Mouse (Mus musculus) granulocyte monocyte progenitor cell, adult 5-6 weeks (primary cell): ENCODE results near the gene Zfp553. TPM values are rescaled to one million over a fixed set of nuclear protein-coding genes. Genes with fewer than 3 reads are reported as not detected.

Experiments
- ATAC-seq: replicated peaks from 2 replicates; pipeline ENCODE4 v1.8.0; 2016; ENCODE audit warnings: mild to moderate bottlenecking, moderate TSS enrichment, inconsistent platforms; ENCODE audit not compliant: poor library complexity, severe bottlenecking
- total RNA-seq, 2 experiments: library from RNA; stranded (forward) in 1 of 2; stranded (reverse) in 1 of 2; fragments of 200-712, 200-1000 nt in 1 of 2; fragments of >200 nt in 1 of 2; fragmentation: Nextera tagmentation in 1 of 2; gene quantifications; 2 replicates each; pipeline ENCODE4 v1.2.3; 2014 to 2017

Gene Zfp553
- total RNA-seq, 2 experiments from 2014 or later = 6.0 to 11.4 TPM

DNA sequence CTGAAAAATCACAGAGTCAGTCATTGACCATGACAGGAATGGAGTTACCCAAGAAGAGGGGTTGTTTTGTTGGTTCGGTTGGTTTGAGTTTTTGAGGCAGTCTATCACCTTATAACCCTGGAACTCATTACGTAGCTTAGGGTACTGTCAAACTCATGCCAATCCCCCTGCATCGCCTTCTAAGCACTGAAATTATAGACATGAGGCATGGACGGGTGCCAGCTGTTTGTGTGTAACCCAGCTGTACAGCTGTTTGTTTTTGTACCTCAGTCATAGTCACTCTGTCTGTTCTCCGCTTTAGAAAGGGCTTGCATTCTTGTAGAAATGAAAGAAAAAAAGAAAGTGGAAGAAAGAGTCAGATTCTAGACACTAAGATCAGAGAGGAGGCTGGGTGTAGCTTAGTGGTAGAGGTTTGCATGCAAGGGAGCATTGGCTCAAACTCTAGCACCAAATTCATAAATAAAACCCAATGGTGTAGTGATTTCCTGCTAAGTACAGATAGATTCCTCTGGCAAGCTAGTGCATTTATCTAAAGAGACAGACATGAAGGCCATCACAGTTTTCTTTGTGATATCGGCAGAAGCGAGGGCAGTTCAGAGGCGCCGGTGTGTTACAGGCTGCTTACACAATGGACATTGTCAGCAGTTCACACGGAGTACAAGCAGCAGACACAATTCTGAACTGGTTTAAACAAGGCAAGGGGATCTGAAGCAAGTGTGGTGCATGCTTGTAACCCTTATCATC lies 29.5 kb downstream of the Zfp553 start:
- ATAC-seq = no peak

DNA sequence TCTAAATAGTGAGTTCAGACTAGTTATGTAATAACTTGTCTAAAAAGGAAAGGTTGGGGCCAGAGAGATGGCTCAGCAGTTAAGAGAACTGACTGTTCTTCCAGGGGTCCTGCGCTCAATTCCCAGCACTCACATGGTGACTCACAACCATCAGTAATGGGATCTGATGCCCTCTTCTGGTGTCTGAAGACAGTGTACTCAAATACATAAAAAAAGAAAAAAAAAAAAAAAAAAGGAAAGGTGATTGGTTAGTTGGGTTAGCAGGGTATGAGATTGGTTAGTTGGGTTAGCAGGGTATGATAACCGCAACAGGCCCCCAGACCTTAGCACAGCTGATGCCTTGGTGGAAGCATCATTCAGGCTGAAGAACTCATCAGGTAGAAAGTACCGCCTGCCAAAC lies 30.7 kb downstream of the Zfp553 start:
- no peak for ATAC-seq

DNA sequence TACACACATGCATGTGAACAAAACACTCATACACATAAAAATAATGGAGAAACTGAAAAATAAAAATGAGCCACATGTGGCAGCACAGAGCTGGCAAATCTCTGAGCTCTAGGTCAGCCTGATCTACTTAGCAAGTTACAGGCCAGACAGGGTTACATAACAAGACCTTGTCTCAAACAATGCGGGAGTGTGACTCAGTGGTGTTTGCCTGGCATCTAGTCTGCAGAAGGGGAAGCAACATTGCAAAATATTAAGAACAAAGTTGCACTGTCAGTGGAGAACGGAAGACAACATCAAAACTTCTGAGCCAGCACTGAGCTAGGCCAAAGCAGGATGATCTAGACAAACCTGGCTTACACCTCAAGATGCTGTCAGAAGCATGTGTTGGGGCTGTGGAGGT lies 37.4 kb downstream of the Zfp553 start:
- peak; percentile 76 for ATAC-seq

DNA sequence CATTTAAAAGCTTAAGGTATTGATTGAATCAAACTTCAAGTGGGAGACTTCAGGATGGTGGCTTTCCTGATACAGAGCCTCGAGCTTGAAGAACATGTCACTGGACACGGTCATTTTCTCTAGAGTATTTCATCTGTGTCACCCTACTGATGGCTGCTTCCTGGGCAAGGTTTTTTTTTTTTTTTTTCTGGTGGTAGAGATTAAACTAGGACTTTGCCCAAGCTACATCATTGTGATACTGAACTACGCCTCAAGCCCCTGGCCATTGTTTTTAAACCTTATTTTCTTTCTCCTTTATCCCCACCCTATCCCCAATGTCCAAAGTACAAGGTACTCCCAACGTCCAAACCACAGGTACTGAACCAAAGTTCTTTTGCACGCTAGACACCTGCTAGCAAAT lies 37.8 kb downstream of the Zfp553 start:
- ATAC-seq = no peak

DNA sequence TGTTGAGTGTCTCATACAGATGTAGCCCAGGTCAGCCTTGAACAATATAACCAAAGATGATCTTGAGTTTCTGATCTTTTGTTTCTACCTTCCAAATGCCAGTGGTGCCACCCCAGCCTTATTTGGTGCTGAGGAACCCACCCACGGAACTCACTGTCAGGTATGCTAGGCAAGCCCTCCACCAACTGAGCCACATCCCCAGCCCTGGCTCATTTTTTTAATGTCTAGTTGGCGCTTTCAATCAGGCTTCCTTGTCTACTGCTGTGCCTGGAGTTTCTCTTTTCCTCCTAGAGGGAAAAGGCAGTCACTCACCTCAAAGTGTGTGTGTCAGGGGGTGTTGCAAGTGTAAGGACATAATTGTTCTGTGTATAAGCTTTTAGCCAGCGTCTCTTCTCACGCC lies 38.2 kb downstream of the Zfp553 start:
- no peak for ATAC-seq

DNA sequence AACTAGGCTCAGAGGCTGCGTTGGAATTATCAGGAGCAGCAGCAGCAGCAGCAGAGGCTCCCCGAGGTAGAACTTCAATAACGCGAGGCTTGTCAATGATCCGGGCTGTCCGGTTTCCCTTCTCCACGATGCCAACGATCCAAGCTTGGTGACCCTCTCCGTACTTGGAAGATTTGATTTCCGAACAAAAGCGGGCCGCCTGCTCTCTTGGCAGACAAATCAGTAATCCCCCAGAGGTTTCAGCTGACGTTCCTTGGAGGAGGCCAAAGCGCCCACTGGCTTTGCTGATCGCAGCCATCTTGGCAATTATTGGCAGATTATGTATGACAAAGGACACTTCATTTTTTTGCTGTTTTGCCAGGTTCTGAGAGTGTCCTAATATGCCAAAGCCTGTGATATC lies 39.7 kb downstream of the Zfp553 start:
- no peak for ATAC-seq

DNA sequence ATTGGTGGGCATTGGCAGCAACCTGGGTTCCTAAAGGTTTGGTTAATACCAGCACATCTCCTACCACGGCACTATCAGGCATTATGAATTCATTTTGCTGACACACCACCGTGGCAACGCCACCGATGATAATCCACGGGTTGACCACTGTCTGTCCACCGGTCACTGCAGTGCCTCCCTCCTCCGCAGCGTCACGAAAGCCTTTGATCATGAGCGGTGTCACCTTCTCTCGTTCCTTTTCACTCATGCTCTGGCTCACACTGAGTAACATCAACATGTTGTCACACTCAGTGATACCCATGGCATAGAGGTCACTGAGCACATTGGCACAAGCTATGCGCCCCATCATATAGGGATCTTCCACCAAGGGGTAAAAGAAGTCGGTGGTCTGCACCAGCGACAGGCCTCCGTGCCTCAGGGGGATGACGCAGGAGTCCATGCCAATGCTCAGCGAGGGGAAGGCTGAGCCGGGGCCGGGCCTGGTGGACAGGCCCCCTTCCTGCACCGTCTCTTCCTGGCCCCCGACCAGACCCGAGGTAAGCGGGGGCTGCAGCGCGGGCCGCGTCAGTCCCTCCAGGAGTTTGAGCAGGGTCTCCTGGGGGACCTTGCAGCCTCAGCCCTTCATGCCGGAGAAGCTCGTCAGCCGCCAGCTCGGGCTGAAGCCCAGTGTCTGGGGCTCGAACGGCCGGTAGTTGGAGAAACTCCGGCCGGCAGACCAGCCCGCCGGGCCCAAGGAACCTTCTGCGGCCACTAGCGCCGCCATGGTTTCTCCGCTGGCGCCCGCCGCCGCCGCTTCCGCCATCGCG lies 40.5 kb downstream of the Zfp553 start:
- ATAC-seq = peak; percentile 10; the same call in 1 of the 2 replicates

DNA sequence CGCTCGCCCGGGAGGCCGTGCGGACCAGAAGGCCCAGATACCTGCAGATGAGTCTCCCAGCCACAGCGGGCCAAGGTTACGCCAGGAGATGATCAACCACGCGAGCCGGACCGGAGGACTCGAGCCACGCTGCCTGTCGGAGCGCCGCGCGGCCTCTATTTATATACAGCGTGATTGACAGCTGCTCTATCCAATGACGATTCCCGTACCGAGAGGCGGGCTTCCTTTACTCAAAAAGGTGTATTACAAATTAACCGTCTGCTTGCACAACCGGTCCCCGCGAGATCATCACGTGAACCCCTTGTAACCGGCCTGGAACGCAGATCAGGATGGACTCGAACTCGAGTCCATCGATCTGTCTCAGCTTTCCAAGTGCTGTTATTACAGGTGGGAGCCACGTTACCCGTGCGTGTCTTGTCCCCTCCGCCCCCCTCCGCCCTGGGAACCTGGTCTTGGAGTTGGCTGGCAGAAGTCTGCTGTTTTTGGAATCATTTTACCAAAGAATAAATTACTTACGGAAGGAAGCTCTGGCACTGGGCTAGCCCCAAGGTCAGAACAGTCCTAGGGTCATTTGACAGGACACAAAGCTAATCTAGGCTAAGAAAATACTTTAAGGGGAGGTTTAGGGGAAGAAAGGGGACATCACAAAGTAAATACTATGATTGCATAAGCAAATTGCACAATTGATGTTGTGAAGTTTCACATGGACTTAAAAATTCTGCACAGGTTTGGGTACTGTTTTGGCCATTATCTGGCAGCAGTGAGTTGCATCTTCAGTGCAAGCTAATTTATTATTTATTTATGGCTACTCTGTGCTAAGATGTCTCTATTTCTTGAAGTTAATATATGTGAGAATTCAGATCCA lies 41.3 kb downstream of the Zfp553 start, which contains the start of gene Sephs2:
Gene Sephs2 (minus strand): TSS at position 131 of the 865 bp plus-strand sequence.
- ATAC-seq = peak; percentile 74

DNA sequence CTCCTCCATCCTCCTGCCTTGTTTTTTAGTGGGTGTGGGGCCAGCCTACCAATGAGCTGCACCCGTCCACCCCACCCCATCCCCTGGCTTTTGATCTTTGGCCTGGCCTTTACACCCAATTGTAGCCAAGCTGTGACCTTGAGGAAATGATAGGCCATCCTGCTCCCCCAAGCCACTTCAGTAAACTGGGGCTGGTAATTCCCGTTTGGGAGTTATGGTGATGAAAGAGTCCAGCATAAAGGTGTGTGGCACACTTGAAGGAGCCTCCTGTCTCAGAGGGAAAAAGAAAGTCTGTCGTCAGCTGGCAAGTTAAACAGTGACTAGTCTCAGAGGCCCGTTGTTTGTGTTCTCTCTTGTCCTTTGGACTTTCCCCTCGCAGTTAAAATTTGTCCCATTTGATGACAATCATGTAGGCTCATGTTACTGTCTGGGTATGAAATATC lies 43.7 kb downstream of the Zfp553 start:
- ATAC-seq = no peak

DNA sequence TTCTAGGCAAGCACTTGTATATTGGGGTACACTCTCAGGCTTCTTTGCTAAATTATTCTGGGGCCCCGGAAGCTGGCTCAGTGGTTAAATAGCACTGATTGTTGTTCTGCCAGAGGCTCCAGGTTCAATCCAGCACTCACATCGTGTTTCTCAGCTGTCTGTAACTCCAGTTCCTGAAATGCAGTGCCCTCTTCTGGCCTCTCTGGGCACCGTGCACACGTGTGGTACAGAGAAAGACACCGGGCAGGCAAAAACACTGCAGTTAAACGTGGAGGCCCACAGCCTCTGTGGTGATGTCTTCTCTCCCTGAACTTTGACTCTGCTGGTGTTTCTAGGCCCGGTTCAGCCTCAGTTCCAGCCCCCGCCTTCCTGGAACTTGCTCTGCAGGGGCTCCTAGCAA lies 45.5 kb downstream of the Zfp553 start:
- ATAC-seq = peak; percentile 52

DNA sequence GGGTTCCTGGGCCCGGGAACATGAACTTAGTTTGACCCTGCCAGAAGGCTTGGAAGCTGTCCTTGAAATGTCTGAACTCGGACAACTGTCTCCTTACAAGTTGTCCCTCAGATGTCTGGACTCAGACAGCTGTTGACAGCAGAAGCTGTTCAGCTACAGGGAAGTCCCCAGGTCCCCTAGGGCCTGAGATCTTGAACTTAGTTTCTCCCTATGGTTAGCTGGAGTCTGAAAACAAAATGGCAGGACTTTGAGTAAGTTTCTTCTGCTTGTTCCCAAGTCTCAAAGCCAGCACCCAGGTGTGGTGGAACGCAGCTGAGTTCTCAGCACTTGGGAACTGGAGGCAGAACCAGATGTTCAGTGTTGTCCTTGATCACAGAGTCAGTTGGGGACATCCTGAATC lies 47.2 kb downstream of the Zfp553 start:
- ATAC-seq = no peak

DNA sequence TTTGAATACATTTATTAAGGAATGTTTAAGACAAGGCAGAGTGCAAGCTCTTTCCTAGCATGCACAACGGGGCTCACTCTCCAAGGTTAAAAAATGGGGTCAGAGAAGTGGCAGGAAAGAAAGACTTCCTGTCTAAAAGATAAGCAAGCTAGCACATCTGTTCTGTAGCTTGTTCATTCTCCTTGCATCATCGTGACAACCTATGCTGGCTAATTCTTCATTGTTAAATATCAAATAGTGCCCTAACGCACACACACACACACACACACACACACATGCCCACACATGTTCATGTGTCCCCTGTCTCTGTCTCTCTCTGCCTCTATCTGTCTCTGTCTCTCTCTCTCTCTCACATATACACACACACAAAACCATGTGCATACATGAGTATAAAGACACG lies 48.3 kb downstream of the Zfp553 start:
- ATAC-seq = peak; percentile 39

DNA sequence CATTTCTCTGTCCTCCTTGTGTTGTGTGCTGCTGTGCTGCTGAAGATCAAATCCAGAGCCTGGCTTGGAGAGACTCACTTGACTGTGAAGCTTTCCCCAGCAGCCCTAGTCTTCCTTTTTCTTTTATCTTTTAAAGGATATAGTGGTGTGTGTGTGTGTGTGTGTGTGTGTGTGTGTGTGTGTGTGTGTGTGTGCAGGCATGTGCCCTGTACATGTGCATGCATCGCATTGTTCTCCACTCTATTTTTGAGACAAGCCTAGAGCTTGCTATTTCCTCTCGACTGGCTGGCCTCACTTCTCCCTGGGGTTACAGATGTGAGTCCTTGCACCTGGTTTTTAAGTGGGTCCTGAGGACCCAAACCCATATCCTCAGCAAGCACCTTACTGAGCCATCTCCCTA lies 49.3 kb downstream of the Zfp553 start:
- ATAC-seq = no peak

DNA sequence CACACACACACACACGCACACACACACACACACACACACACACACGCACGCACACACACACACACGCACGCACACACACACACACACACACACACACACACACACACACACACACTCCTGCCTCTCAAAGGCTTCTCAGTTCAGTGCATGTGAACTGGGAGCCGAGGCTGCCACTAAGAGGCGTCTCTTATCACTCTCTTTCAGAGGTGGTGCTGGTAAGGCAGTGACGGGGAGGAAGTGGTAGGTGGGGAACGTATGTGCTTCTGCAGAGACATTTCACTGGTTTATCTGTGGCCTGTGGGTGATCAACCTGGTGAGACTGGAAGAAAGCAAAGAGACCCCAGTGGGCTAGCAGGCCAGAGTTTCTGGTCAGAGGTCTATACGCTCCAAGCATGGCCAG lies 52.3 kb downstream of the Zfp553 start:
- ATAC-seq = peak; percentile 43

Other genes with a start within 250 kb of the Zfp553 start
- 9.8 and 13.1 TPM in 2 replicates for gene Mvp, start 218.4 kb upstream of the Zfp553 start, total RNA-seq (2014; fragmentation: Nextera tagmentation)
- 17.7 and 22.1 TPM in 2 replicates for gene Mvp, start 218.4 kb upstream of the Zfp553 start, total RNA-seq (2017)
- gene Pagr1b, start 216.6 kb upstream of the Zfp553 start, total RNA-seq (2014; fragmentation: Nextera tagmentation) = not detected in 2 replicates
- gene Pagr1b, start 216.6 kb upstream of the Zfp553 start, total RNA-seq (2017) = 10.5 TPM in 1 of 2 replicates, not detected in the other
- gene Pagr1a, start 215.7 kb upstream of the Zfp553 start, total RNA-seq (2014; fragmentation: Nextera tagmentation) = 17.5 and 50.8 TPM in 2 replicates
- 3.4 and 27.2 TPM in 2 replicates for gene Pagr1a, start 215.7 kb upstream of the Zfp553 start, total RNA-seq (2017)
- 2.3 and 28.3 TPM in 2 replicates for gene Gm42742, start 212.0 kb upstream of the Zfp553 start, total RNA-seq (2014; fragmentation: Nextera tagmentation)
- gene Gm42742, start 212.0 kb upstream of the Zfp553 start, total RNA-seq (2017) = 32.7 and 35.4 TPM in 2 replicates
- gene Prrt2, start 211.8 kb upstream of the Zfp553 start, total RNA-seq (2014; fragmentation: Nextera tagmentation) = 1.8 and 6.9 TPM in 2 replicates
- 0.43 and 1.6 TPM in 2 replicates for gene Prrt2, start 211.8 kb upstream of the Zfp553 start, total RNA-seq (2017)
- 143 and 169 TPM in 2 replicates for gene Maz, start 206.0 kb upstream of the Zfp553 start, total RNA-seq (2014; fragmentation: Nextera tagmentation)
- 52.5 and 77.5 TPM in 2 replicates for gene Maz, start 206.0 kb upstream of the Zfp553 start, total RNA-seq (2017)
- 26.2 and 29.2 TPM in 2 replicates for gene Kif22, start 190.6 kb upstream of the Zfp553 start, total RNA-seq (2014; fragmentation: Nextera tagmentation)
- 65.0 and 67.4 TPM in 2 replicates for gene Kif22, start 190.6 kb upstream of the Zfp553 start, total RNA-seq (2017)
- not detected in 2 replicates for gene Zg16, start 145.7 kb upstream of the Zfp553 start, total RNA-seq (2014; fragmentation: Nextera tagmentation)
- 1.6 and 2.5 TPM in 2 replicates for gene Zg16, start 145.7 kb upstream of the Zfp553 start, total RNA-seq (2017)
- gene AI467606, start 141.7 kb upstream of the Zfp553 start, total RNA-seq (2014; fragmentation: Nextera tagmentation) = 19.3 and 22.1 TPM in 2 replicates
- 23.5 and 25.9 TPM in 2 replicates for gene AI467606, start 141.7 kb upstream of the Zfp553 start, total RNA-seq (2017)
- gene Qprt, start 110.8 kb upstream of the Zfp553 start, total RNA-seq (2014; fragmentation: Nextera tagmentation) = 2.7 and 3.1 TPM in 2 replicates
- 0.21 and 1.6 TPM in 2 replicates for gene Qprt, start 110.8 kb upstream of the Zfp553 start, total RNA-seq (2017)
- 123 and 159 TPM in 2 replicates for gene Spn, start 95.2 kb upstream of the Zfp553 start, total RNA-seq (2014; fragmentation: Nextera tagmentation)
- 293 and 356 TPM in 2 replicates for gene Spn, start 95.2 kb upstream of the Zfp553 start, total RNA-seq (2017)
- 21.1 and 44.7 TPM in 2 replicates for gene Cd2bp2, start 37.0 kb upstream of the Zfp553 start, total RNA-seq (2014; fragmentation: Nextera tagmentation)
- 44.1 and 58.2 TPM in 2 replicates for gene Cd2bp2, start 37.0 kb upstream of the Zfp553 start, total RNA-seq (2017)
- 27.0 and 33.2 TPM in 2 replicates for gene Tbc1d10b, start 24.6 kb upstream of the Zfp553 start, total RNA-seq (2014; fragmentation: Nextera tagmentation)
- gene Tbc1d10b, start 24.6 kb upstream of the Zfp553 start, total RNA-seq (2017) = 26.2 and 35.0 TPM in 2 replicates
- 9.1 and 25.5 TPM in 2 replicates for gene Mylpf, start 24.2 kb upstream of the Zfp553 start, total RNA-seq (2014; fragmentation: Nextera tagmentation)
- 1.2 and 4.3 TPM in 2 replicates for gene Mylpf, start 24.2 kb upstream of the Zfp553 start, total RNA-seq (2017)
- 17.1 and 23.3 TPM in 2 replicates for gene Sept1, start 69 bp downstream of the Zfp553 start, total RNA-seq (2014; fragmentation: Nextera tagmentation)
- 29.1 and 33.3 TPM in 2 replicates for gene Sept1, start 69 bp downstream of the Zfp553 start, total RNA-seq (2017)
- gene Zfp771, start 11.2 kb downstream of the Zfp553 start, total RNA-seq (2014; fragmentation: Nextera tagmentation) = 4.9 and 7.8 TPM in 2 replicates
- 5.9 and 10.6 TPM in 2 replicates for gene Zfp771, start 11.2 kb downstream of the Zfp553 start, total RNA-seq (2017)
- gene Dctpp1, start 27.6 kb downstream of the Zfp553 start, total RNA-seq (2014; fragmentation: Nextera tagmentation) = 99.5 and 126 TPM in 2 replicates
- gene Dctpp1, start 27.6 kb downstream of the Zfp553 start, total RNA-seq (2017) = 68.9 and 72.0 TPM in 2 replicates
- gene Sephs2, start 41.0 kb downstream of the Zfp553 start, total RNA-seq (2014; fragmentation: Nextera tagmentation) = 63.0 and 70.4 TPM in 2 replicates
- gene Sephs2, start 41.0 kb downstream of the Zfp553 start, total RNA-seq (2017) = 158 and 176 TPM in 2 replicates
- gene Itgal, start 63.2 kb downstream of the Zfp553 start, total RNA-seq (2014; fragmentation: Nextera tagmentation) = 57.2 and 65.5 TPM in 2 replicates
- gene Itgal, start 63.2 kb downstream of the Zfp553 start, total RNA-seq (2017) = 22.4 and 27.1 TPM in 2 replicates
- 3.7 and 9.6 TPM in 2 replicates for gene Zfp768, start 112.5 kb downstream of the Zfp553 start, total RNA-seq (2014; fragmentation: Nextera tagmentation)
- gene Zfp768, start 112.5 kb downstream of the Zfp553 start, total RNA-seq (2017) = 5.5 and 6.2 TPM in 2 replicates
- gene Zfp747, start 143.0 kb downstream of the Zfp553 start, total RNA-seq (2014; fragmentation: Nextera tagmentation) = 1.8 and 4.4 TPM in 2 replicates
- 6.2 and 13.4 TPM in 2 replicates for gene Zfp747, start 143.0 kb downstream of the Zfp553 start, total RNA-seq (2017)
- 2.7 and 3.7 TPM in 2 replicates for gene 9130019O22Rik, start 154.1 kb downstream of the Zfp553 start, total RNA-seq (2014; fragmentation: Nextera tagmentation)
- gene 9130019O22Rik, start 154.1 kb downstream of the Zfp553 start, total RNA-seq (2017) = 4.1 and 5.5 TPM in 2 replicates
- 2.5 TPM in 1 of 2 replicates, not detected in the other for gene E430018J23Rik, start 160.6 kb downstream of the Zfp553 start, total RNA-seq (2014; fragmentation: Nextera tagmentation)
- 4.2 and 8.9 TPM in 2 replicates for gene E430018J23Rik, start 160.6 kb downstream of the Zfp553 start, total RNA-seq (2017)
- gene Zfp764, start 173.8 kb downstream of the Zfp553 start, total RNA-seq (2014; fragmentation: Nextera tagmentation) = 8.9 and 10.8 TPM in 2 replicates
- gene Zfp764, start 173.8 kb downstream of the Zfp553 start, total RNA-seq (2017) = 12.5 and 15.1 TPM in 2 replicates
- gene Zfp688, start 189.0 kb downstream of the Zfp553 start, total RNA-seq (2014; fragmentation: Nextera tagmentation) = 13.5 and 17.6 TPM in 2 replicates
- 7.1 and 12.5 TPM in 2 replicates for gene Zfp688, start 189.0 kb downstream of the Zfp553 start, total RNA-seq (2017)
- 0.70 and 3.9 TPM in 2 replicates for gene Zfp689, start 216.1 kb downstream of the Zfp553 start, total RNA-seq (2014; fragmentation: Nextera tagmentation)
- gene Zfp689, start 216.1 kb downstream of the Zfp553 start, total RNA-seq (2017) = 2.7 and 3.6 TPM in 2 replicates
- 96.7 and 115 TPM in 2 replicates for gene Prr14, start 226.6 kb downstream of the Zfp553 start, total RNA-seq (2014; fragmentation: Nextera tagmentation)
- gene Prr14, start 226.6 kb downstream of the Zfp553 start, total RNA-seq (2017) = 23.8 and 29.0 TPM in 2 replicates
- gene Fbrs, start 246.1 kb downstream of the Zfp553 start, total RNA-seq (2014; fragmentation: Nextera tagmentation) = 87.1 and 132 TPM in 2 replicates
- 21.9 and 28.5 TPM in 2 replicates for gene Fbrs, start 246.1 kb downstream of the Zfp553 start, total RNA-seq (2017)